In genomic region chr16:65916831-65917230, GRCm38 (mm10) we compare ENCODE assay signal across 19 mouse cellular contexts.
"Had no signal": no experiment of that assay in that cellular context is flagged by ENCODE, and none has a peak within 500 bp of the region (broad histone marks: within the 10 kb centered on the region; RNA-seq: fewer than 3 reads in every experiment).

No protein-coding gene starts in this region.

- H3K4me2 ChIP-seq: lung, embryonic 14.5 days; midbrain, embryonic 12.5 days; neural tube, embryonic 13.5 days; neural tube, embryonic 15.5 days had no signal

- ATAC-seq: midbrain, embryonic 16.5 days had no signal

- H3K27me3 ChIP-seq: midbrain, embryonic 12.5 days; neural tube, embryonic 13.5 days; neural tube, embryonic 15.5 days had no signal

- H3K4me1 ChIP-seq: midbrain, embryonic 10.5 days; midbrain, embryonic 12.5 days; neural tube, embryonic 13.5 days; neural tube, embryonic 15.5 days had no signal

- H3K4me3 ChIP-seq: midbrain, embryonic 10.5 days; midbrain, embryonic 12.5 days; myocyte; neural tube, embryonic 13.5 days; neural tube, embryonic 15.5 days had no signal

- H3K27ac ChIP-seq: midbrain, embryonic 10.5 days; midbrain, embryonic 12.5 days; neural tube, embryonic 13.5 days; neural tube, embryonic 15.5 days had no signal

- H3K9ac ChIP-seq: lung, embryonic 14.5 days; midbrain, embryonic 12.5 days; neural tube, embryonic 13.5 days; neural tube, embryonic 15.5 days had no signal

- H3K9me3 ChIP-seq: midbrain, embryonic 10.5 days; midbrain, embryonic 12.5 days; neural tube, embryonic 13.5 days; neural tube, embryonic 15.5 days had no signal

- H3K36me3 ChIP-seq: midbrain, embryonic 10.5 days; midbrain, embryonic 12.5 days; neural tube, embryonic 13.5 days; neural tube, embryonic 15.5 days had no signal

- DNase-seq: lung, adult 18-20 months; lung, embryonic 14.5 days; lung, postnatal 10 days; lung, postnatal 4 days; midbrain, embryonic 14.5 days; retina, postnatal 1 day; right cerebral cortex, adult 18-20 months; right cerebral cortex, postnatal 25 days; right cerebral cortex, postnatal 4 days; spleen, adult 18-20 months; thymus, adult 2 months; thymus, postnatal 25 days; thymus, postnatal 4 days had no signal
